Mouse (Mus musculus): ENCODE results near the gene Tet3.

DNA sequence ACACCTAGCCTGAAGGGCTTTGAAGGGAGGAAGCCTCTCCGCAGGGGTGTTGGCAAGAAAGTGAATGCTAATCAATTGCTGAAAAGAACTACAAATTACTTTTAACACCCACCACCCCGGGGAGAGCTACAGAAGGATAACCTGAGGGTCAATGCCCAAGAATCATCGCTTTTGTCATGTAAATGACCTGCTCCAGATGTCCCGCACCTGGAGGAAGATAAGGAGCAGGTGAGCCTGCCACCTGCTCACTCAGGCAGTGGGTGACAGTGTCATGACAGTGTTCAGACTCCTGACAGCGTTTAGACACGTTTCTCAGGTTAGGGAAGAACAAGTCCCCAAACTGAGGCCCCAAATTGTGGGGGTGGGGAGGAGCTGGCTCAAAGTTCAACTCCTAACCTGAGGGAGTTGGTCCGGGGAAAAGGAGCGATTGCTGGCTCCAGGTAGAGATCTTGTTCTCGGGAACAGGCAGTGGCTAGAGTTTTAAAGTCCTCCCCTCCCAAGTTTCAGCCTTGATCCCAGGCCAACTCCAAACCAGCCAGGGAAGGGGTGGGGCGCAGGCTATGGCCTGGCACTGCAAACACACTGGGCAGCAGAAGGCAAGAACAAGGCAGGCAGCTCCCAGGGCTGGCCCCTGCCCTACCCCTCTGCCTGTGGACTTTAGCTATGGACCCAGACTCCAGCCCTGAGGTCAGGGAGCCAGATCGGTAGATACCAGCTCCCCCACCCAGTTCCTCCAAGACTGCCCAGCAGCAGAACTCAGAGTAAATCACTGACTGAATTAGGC is 36.8 kb downstream of the Tet3 start:
- TF ChIP-seq CTCF (IDR thresholded peaks at IDR 0.05; ENCODE audit: extremely low read depth, insufficient read depth, low read length) (no peak), POLR2A (IDR thresholded peaks at IDR 0.05; ENCODE audit: extremely low read depth, insufficient read depth, low read length) (no peak)

Measured in cortical plate, adult 2 months (tissue).